Mouse (Mus musculus): ENCODE measurements at regions not wholly inside any gene's neighbourhood (a gene's known extent, or its start where the extent isn't known, plus 50 kb on each side); places are given as distances from the start of the nearest gene placed in this dataset.
"Not testable (repeated sequence)": the region's sequence is repeated elsewhere in the genome, so short reads cannot be mapped to it uniquely, and the experiment has no call there.

DNA sequence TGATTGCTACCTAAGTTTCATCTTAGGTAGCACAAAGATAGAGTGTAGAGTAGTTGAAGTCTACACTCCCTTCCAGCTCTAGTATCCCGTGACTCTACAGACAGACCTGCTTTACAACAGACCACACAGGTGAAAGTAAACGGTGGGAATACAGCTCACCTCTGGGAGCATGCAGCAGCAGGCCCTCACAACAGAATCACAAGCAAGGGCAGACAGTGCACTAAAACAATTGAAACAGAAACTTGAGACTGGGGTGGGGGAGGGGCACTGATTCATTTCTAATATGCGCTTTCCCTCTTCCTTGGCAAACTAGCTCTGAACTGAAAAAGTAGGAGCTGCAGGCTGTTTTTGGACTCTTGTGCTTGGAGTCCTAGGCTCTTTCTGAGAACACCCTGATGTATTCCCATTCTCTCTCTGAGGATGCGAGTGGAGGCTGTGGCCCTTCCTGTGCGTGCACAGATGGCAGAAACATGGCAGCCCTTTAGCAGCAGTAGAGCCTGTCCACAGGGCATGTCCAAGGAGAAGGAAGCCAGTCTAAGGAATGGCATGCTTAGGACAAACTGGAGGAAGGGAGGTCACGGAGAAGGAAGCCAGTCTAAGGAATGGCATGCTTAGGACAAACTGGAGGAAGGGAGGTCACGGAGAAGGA is 152.5 kb upstream of the Unc93a2 start:
- no peak for DNase-seq

DNA sequence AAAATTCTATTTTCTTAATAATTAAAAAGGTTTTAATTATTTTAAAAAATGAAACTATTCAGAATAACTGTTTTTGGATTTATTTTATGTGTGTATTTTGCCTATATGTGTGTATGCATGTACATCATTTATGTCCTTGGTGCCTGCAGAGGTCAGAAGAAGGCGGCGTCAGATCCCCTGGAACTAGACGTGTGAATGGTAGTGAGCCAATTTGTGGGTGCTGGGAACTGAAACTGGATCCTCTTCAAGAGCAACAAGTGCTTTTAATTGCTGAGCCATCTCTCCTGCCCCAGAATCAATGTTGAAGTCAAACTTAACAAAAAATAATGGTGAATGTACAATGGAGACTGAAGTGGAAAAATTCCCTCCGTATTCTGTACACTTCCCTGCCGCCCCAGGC is 151.9 kb upstream of the Unc93a2 start:
- DNase-seq = no peak

DNA sequence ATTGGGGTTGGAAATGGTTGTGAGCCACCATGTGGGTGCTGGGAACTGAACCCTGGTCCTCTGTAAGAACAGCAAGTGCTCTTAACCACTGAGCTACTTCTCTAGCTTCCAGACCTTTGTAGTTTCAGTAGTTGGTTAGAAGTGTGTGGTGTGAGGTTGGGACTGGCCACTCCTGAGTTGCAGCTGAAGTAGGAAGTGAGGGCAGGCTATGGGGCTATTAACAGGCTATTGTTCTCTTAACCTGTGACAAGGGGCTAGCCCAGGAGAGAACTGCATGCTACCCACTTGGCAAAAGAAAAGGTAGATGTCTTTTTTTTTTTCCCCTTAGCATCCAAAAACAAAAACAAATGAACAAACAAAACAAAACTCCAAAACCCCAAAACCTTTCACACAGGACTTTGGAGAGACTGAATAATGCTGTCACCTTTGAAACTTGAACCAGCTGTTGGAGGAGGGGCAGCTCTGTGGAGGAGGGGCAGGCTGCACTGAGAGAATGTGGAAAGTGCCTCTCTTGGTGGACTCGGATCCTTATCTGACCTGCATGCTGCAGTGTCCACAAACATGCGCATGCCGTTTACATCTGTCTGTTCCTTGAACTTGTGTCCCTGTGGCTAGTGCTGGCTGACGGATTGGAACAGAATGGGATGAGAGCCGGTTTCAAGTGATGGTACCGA is 149.3 kb upstream of the Unc93a2 start:
- DNase-seq = no peak

DNA sequence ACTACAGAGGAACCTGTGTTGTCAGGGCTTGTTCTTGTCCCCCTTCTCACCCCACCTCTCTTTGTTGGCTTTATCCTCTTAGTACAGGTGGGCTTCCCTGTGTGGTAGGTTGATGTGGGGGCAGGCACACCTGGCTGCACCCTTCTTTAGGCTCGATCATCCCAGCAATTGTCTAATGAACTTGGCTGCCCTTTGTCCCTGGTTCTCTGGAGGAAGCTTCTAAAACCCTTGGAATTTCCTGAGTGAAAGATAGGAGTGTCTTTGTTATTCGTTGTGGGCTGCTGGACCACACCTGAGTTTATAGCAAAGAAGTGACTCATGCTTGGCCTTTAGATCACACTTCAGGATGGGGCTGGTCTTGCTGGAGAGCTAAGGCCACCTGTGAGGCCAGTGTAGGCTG is 148.3 kb upstream of the Unc93a2 start:
- no peak for DNase-seq

DNA sequence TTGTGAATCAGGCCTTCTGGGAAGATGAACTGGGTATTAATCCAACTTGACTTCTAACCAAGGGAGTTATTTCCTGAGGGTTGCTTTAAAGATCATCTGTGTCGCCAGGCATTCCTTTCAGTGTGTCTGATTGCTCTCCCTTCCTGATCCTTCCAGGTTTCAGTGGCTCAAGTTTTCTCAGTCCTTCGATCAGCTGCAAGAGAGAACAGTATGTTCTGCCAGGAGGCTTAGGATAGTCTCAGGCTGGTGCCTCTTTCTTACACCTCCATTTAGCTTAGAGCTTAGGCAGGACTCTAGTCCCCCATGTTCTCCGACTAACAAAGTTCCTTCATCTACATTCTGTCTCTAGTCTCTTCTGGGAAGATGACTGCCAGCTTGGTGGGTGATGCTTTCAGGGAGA is 147.4 kb upstream of the Unc93a2 start:
- no peak for DNase-seq

DNA sequence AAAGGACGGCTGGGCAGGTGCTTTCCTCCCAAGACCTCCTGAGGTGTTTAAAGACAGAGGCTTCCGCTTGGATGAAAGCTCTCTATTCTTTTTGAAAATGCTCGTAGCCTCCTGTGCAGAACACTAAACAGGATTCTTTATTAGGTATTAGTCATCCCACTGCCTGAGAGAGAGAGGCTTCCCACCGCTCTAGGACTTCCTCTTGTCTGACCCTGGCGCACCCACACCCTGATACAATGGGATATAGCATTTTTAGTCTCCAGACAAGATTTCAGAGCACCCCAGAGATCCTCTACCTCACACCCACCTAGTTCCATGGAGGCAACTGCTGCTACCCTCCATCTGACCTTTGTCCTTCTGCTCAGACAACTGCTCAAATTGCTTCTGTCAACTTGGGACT is 144.0 kb upstream of the Unc93a2 start:
- DNase-seq = no peak

DNA sequence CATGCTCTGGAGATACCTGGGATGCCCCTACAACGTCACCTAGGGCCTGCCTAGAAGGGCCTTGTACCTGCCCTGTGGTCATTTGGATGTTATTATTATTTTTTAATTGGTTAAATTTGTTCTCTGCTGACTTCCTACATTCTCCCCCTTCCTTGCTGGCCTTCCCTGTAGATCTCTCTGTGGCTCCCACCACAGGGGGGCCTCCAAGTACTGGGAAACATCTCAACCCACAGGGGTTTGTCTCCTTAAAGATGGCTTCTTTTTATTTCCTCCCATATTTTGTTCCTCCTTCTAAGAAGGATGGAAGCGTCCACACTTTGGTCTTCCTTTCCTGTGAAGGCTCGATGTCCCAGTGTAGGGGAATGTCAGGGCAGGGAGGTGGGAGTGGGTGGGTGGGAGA is 142.4 kb upstream of the Unc93a2 start:
- no peak for DNase-seq

DNA sequence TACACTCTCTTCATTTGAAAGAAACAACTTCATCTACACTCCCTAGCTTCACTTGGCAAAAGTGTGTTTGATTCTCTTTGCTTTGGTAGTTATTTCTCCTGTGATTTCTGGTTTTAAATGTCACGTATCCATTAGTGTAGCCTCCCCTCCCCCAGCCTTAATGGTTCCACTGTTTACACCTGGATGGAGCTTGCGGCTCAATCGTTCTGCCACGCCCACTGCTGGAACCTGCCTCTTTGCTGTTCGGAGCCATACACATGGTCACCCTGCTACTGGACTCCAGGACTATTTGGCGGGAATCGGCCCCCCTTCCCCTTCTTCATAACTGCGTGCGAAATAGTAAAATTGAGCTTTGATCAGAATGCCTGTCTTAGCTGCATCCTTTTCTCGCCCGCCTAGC is 139.2 kb upstream of the Unc93a2 start:
- not testable (repeated sequence) for DNase-seq

DNA sequence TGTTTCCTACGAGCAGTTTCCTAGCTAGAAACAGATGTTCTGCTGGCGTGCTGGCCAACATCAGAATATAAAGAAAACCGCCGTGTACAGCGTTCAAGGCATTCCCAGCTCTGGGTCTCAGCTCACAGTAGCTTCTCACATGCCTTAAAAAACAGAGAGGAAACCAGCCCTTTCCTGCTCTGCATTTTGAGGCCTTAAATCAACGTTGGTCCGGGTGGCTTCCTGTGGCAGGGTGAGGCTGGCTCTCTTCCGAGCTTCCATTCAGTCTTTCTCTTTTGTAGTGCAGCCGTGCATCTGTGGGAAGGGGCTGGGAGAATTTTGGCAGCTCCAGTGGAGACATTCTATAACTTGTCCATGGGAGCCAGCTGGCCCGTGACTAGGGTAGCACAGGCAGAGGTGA is 135.9 kb upstream of the Unc93a2 start:
- DNase-seq = no peak

Data from adrenal gland, adult 2 months (tissue).